Mouse (Mus musculus) liver, embryonic 14.5 days (tissue): ENCODE measurements around the gene Trim47. TPM values are rescaled to one million over a fixed set of nuclear protein-coding genes. Genes with fewer than 3 reads are reported as not detected.
A peak's percentile ranks its signal among the peaks of the same experiment; 100 is the strongest.

Source experiments
- ATAC-seq: fragments of 200-750 bp; cut with Nextera tagmentation; 2 replicates; pipeline ENCODE4 v1.8.0; 2017; ENCODE audit warnings: moderate number of reproducible peaks, mild to moderate bottlenecking, moderate library complexity; ENCODE audit not compliant: insufficient read depth
- DNase-seq, 3 experiments: peaks; one replicate each; pipeline ENCODE4 v3.0.0-alpha.2; 2012 to 2013; ENCODE audit warnings: low read depth in 3 of 3, low spot score in 3 of 3
- H3K27ac ChIP-seq: fragments of 300-500 bp; sonication (generic); 2 replicates; pipeline ENCODE4 v1.5.1; 2014; ENCODE audit warnings: moderate library complexity, mild to moderate bottlenecking, control low read depth, inconsistent platforms
- H3K27me3 ChIP-seq: fragments of 300-500 bp; sonication (generic); 2 replicates; pipeline ENCODE4 v1.6.1; 2014; ENCODE audit warnings: mild to moderate bottlenecking, low read length, moderate library complexity; ENCODE audit not compliant: control insufficient read depth, insufficient read depth
- H3K36me3 ChIP-seq: fragments of 300-500 bp; sonication (generic); replicated peaks from 2 replicates; pipeline ENCODE4 v1.6.1; 2014; ENCODE audit warnings: low read depth; ENCODE audit not compliant: control insufficient read depth, insufficient read depth
- H3K4me1 ChIP-seq, 2 experiments: fragments of 200-500 bp in 1 of 2; fragments of 300-500 bp in 1 of 2; sonication (generic) in 1 of 2; replicated peaks; 2 replicates each; pipeline ENCODE4 v1.6.1; 2012 to 2014; ENCODE audit warnings: antibody characterized with exemption in 1 of 2, inconsistent platforms in 1 of 2, low read length in 1 of 2; ENCODE audit not compliant: control insufficient read depth in 2 of 2, insufficient read depth in 2 of 2
- H3K4me2 ChIP-seq: fragments of 300-500 bp; sonication (generic); 2 replicates; pipeline ENCODE4 v1.6.1; 2014; ENCODE audit warnings: low read depth, mild to moderate bottlenecking, control low read depth, moderate library complexity
- H3K4me3 ChIP-seq, 2 experiments: fragments of 200-500 bp in 1 of 2; fragments of 300-500 bp in 1 of 2; sonication (generic) in 1 of 2; 2 replicates each; pipeline ENCODE4 v1.5.1; 2012 to 2014; ENCODE audit warnings: low read depth in 2 of 2, low read length in 2 of 2, mild to moderate bottlenecking in 2 of 2, control low read depth in 1 of 2, inconsistent platforms in 1 of 2, moderate library complexity in 1 of 2; ENCODE audit not compliant: insufficient read depth in 1 of 2
- H3K9ac ChIP-seq: fragments of 300-500 bp; sonication (generic); replicated peaks from 2 replicates; pipeline ENCODE4 v1.6.1; 2014; ENCODE audit warnings: mild to moderate bottlenecking, control low read depth, moderate library complexity
- H3K9me3 ChIP-seq: fragments of 300-500 bp; sonication (generic); 2 replicates; pipeline ENCODE4 v1.6.1; 2016; ENCODE audit warnings: low read length, mixed read lengths; ENCODE audit not compliant: control insufficient read depth
- CTCF ChIP-seq: IDR thresholded peaks from 2 replicates; pipeline ENCODE4 v1.5.1; 2016; ENCODE audit warnings: antibody characterized with exemption, low read depth, control low read depth
- EP300 ChIP-seq: IDR thresholded peaks from 2 replicates; pipeline ENCODE4 v1.6.1; 2016; ENCODE audit warnings: antibody characterized with exemption, low read depth
- WGBS: fragments of 180-500 bp; shearing (Covaris S2); extraction: QIAGEN DNeasy Blood & Tissue Kit; methylation state at CpG from one replicate; pipeline ENCODE4 v1.1.7; 2014; ENCODE audit not compliant: insufficient replicate concordance; 5-methylcytosine and 5-hydroxymethylcytosine counted together
- polyA plus RNA-seq, 2 experiments: library from polyadenylated mRNA; depleted of rRNA in 1 of 2; stranded (reverse) in 1 of 2; unstranded in 1 of 2; fragments of >200 nt; fragmentation: Nextera tagmentation in 1 of 2; extraction: Ambion mirVana in 1 of 2; gene quantifications; 2 replicates each; pipeline versions ENCODE4 v1.2.1 to v1.2.3; 2012 to 2014

Trim47 gene
- polyA plus RNA-seq, 2 experiments: 1.8 to 2.2 TPM

GRCm38 (mm10) chr11:116162146-116162545 lies 35.1 kb upstream of the Trim47 start:
- Histone ChIP-seq H3K4me3 (no peak overlapping the region), H3K27me3 (no peaks in the 10 kb centered on the region), H3K4me1 (peaks cover 0 to 8% of the 10 kb centered on the region in 2 experiments; a peak in 3 of 4 replicates), H3K9me3 (no peaks in the 10 kb centered on the region), H3K9ac (no peak overlapping the region), H3K36me3 (no peaks in the 10 kb centered on the region), H3K4me2 (no peak overlapping the region), H3K27ac (no peak overlapping the region)
- WGBS: 70% methylated on average over 10 of the region's 10 CpGs
- TF ChIP-seq CTCF (no peak), EP300 (no peak)
- DNase-seq (no peak), ATAC-seq (no peak)

- H3K4me1 ChIP-seq: no peaks in the 10 kb centered on the region
- no peak for DNase-seq
- ATAC-seq: no peak
- 66% methylated on average over 12 of the region's 12 CpGs for WGBS
- no peaks in the 10 kb centered on the region for H3K36me3 ChIP-seq
- TF ChIP-seq CTCF (no peak), EP300 (no peak)
- H3K4me3 ChIP-seq: no peak overlapping the region
- no peak overlapping the region for H3K27ac ChIP-seq
- no peaks in the 10 kb centered on the region for H3K27me3 ChIP-seq
- no peaks in the 10 kb centered on the region for H3K9me3 ChIP-seq
- H3K9ac ChIP-seq: no peak overlapping the region
- no peak overlapping the region for H3K4me2 ChIP-seq
Observed at GRCm38 (mm10) chr11:116161312-116161711, 34.3 kb upstream of the Trim47 start.

GRCm38 (mm10) chr11:116150960-116151359 lies 23.9 kb upstream of the Trim47 start:
- H3K27me3 ChIP-seq: no peaks in the 10 kb centered on the region
- peak; percentile 57 to 63 (median 60) for DNase-seq
- peaks cover 6% of the 10 kb centered on the region for H3K36me3 ChIP-seq
- TF ChIP-seq CTCF (no peak), EP300 (no peak)
- H3K9me3 ChIP-seq: no peaks in the 10 kb centered on the region
- H3K9ac ChIP-seq: no peak overlapping the region; the same call in 1 of the 2 replicates
- ATAC-seq: peak; percentile 88
- peak overlapping the region; percentile 73 for H3K27ac ChIP-seq
- 49% methylated on average over 2 of the region's 2 CpGs for WGBS
- peak overlapping the region; percentile 25; the same call in 1 of the 2 replicates for H3K4me2 ChIP-seq
- no peak overlapping the region for H3K4me3 ChIP-seq
- peaks cover 18 to 20% of the 10 kb centered on the region in 2 experiments for H3K4me1 ChIP-seq

DNA sequence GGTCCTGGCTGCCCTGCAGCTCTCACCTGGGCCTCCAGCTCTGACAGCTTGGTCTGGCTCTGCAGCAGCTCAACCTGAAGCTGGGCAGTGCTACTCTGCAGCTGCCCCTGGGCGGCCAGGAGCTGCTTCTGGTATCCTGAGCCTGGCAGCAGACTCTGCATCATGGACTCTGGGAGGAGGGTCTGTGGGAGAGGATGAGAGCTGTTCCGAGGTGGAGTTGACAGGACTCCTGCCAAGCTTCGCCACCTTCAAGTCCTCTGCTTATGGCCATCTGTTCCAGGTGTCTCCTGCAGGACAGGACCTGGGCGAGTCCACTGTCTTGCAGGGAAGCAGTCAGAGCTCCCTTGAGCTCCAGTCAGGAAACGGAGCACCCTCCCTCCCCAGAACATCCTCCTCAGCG lies 22.3 kb upstream of the Trim47 start:
- Histone ChIP-seq H3K4me1 (peaks cover 18 to 20% of the 10 kb centered on the region in 2 experiments), H3K9me3 (no peaks in the 10 kb centered on the region), H3K27me3 (no peaks in the 10 kb centered on the region), H3K36me3 (peaks cover 6% of the 10 kb centered on the region), H3K27ac (no peak overlapping the region), H3K9ac (no peak overlapping the region), H3K4me2 (no peak overlapping the region), H3K4me3 (no peak overlapping the region)
- no peak for ATAC-seq
- no peak for DNase-seq
- TF ChIP-seq CTCF (no peak), EP300 (no peak)
- WGBS: 78% methylated on average over 6 of the region's 6 CpGs

- TF ChIP-seq EP300: no peak
- TF ChIP-seq CTCF: no peak
- Histone ChIP-seq H3K9me3 (no peaks in the 10 kb centered on the region), H3K4me2 (no peak overlapping the region), H3K27ac (no peak overlapping the region), H3K27me3 (no peaks in the 10 kb centered on the region), H3K4me3 (no peak overlapping the region), H3K9ac (no peak overlapping the region), H3K36me3 (peaks cover 6% of the 10 kb centered on the region), H3K4me1 (peaks cover 19 to 23% of the 10 kb centered on the region in 2 experiments)
- whole genome bisulfite sequencing: 74% methylated on average over 20 of the region's 20 CpGs
- no peak for ATAC-seq
- DNase-seq: no peak
Observed at GRCm38 (mm10) chr11:116148761-116149221, 21.8 kb upstream of the Trim47 start.
